Mouse (Mus musculus) neural tube, embryonic 14.5 days (tissue): Measurements from ENCODE around the gene Eif4g3. TPM values are rescaled to one million over a fixed set of nuclear protein-coding genes. Genes with fewer than 3 reads are reported as not detected.
A peak's percentile ranks its signal among the peaks of the same experiment; 100 is the strongest.
"Not testable (repeated sequence)": the region's sequence is repeated elsewhere in the genome, so short reads cannot be mapped to it uniquely, and the experiment has no call there.

Experiments
- ATAC-seq: fragments of 200-750 bp; cut with Nextera tagmentation; 2 replicates; pipeline ENCODE4 v1.8.0; 2017; ENCODE audit warnings: low read depth, mild to moderate bottlenecking, moderate TSS enrichment, moderate library complexity
- H3K27ac ChIP-seq: fragments of 300-500 bp; sonication (generic); 2 replicates; pipeline ENCODE4 v1.5.1; 2014; ENCODE audit warnings: low read depth, mild to moderate bottlenecking, control low read depth, low read length, moderate library complexity, mixed read lengths
- H3K27me3 ChIP-seq: fragments of 300-500 bp; sonication (generic); 2 replicates; pipeline ENCODE4 v1.6.1; 2014; ENCODE audit warnings: low read length; ENCODE audit not compliant: control insufficient read depth, insufficient read depth
- H3K36me3 ChIP-seq: fragments of 300-500 bp; sonication (generic); 2 replicates; pipeline ENCODE4 v1.6.1; 2014; ENCODE audit warnings: low read length, mixed read lengths; ENCODE audit not compliant: control insufficient read depth, insufficient read depth
- H3K4me1 ChIP-seq: fragments of 300-500 bp; sonication (generic); 2 replicates; pipeline ENCODE4 v1.6.1; 2014; ENCODE audit warnings: low read length; ENCODE audit not compliant: control insufficient read depth, insufficient read depth
- H3K4me2 ChIP-seq: fragments of 300-500 bp; sonication (generic); 2 replicates; pipeline ENCODE4 v1.6.1; 2014; ENCODE audit warnings: mild to moderate bottlenecking, low read depth, low read length, control low read depth
- H3K4me3 ChIP-seq: fragments of 300-500 bp; sonication (generic); 2 replicates; pipeline ENCODE4 v1.5.1; 2014; ENCODE audit warnings: low read depth, low read length, control low read depth, mixed read lengths
- H3K9ac ChIP-seq: fragments of 300-500 bp; sonication (generic); replicated peaks from 2 replicates; pipeline ENCODE4 v1.6.1; 2014; ENCODE audit warnings: low read depth, mild to moderate bottlenecking, control low read depth, low read length, mixed read lengths
- H3K9me3 ChIP-seq: fragments of 300-500 bp; sonication (generic); 2 replicates; pipeline ENCODE4 v1.6.1; 2016; ENCODE audit warnings: low read length; ENCODE audit not compliant: control insufficient read depth
- WGBS: fragments of 180-500 bp; shearing (Covaris S2); extraction: QIAGEN DNeasy Blood & Tissue Kit; methylation state at CpG from one replicate; pipeline ENCODE4 v1.1.7; 2014; 5-methylcytosine and 5-hydroxymethylcytosine counted together
- polyA plus RNA-seq: library from polyadenylated mRNA; unstranded; fragments of >200 nt; fragmentation: Nextera tagmentation; extraction: Ambion mirVana; gene quantifications from 2 replicates; pipeline ENCODE4 v1.2.1, GENCODE M21; 2014

Gene Eif4g3
- polyA plus RNA-seq, 1 experiment from 2014 or later, result 71.4 TPM

GRCm38 (mm10) chr4:137979066-137979644 is 13.7 kb upstream of the Eif4g3 start:
- no CpG with 5 or more reads among the region's 11 CpGs for WGBS

GRCm38 (mm10) chr4:137982869-137983268 is 10.0 kb upstream of the Eif4g3 start:
- no peaks in the 10 kb centered on the region for H3K27me3 ChIP-seq
- no peak overlapping the region for H3K4me3 ChIP-seq
- no peaks in the 10 kb centered on the region for H3K4me1 ChIP-seq
- no peak overlapping the region for H3K9ac ChIP-seq
- 73% methylated on average over 1 of the region's 1 CpGs for WGBS
- H3K9me3 ChIP-seq, result no peaks in the 10 kb centered on the region
- H3K4me2 ChIP-seq, result no peak overlapping the region
- H3K27ac ChIP-seq, result no peak overlapping the region
- no peaks in the 10 kb centered on the region for H3K36me3 ChIP-seq
- no peak for ATAC-seq

More at GRCm38 (mm10) chr4:137979066-137979644, 13.7 kb upstream of the Eif4g3 start:
- not testable (repeated sequence) for H3K27me3 ChIP-seq, H3K4me1 ChIP-seq, H3K4me3 ChIP-seq, H3K36me3 ChIP-seq, H3K9ac ChIP-seq, H3K27ac ChIP-seq, H3K4me2 ChIP-seq, H3K9me3 ChIP-seq
- 0 out of 2 replicates have a peak, but pooled peaks have one; percentile 37 for ATAC-seq

GRCm38 (mm10) chr4:137984212-137984611 is 8.6 kb upstream of the Eif4g3 start:
- Histone ChIP-seq H3K4me2 (no peak overlapping the region), H3K4me1 (no peaks in the 10 kb centered on the region), H3K36me3 (no peaks in the 10 kb centered on the region), H3K9ac (no peak overlapping the region), H3K9me3 (no peaks in the 10 kb centered on the region), H3K4me3 (no peak overlapping the region), H3K27me3 (no peaks in the 10 kb centered on the region), H3K27ac (no peak overlapping the region)
- 36% methylated on average over 10 of the region's 10 CpGs for WGBS
- no peak for ATAC-seq

- no peak for ATAC-seq
- Histone ChIP-seq H3K4me2 (no peak overlapping the region), H3K4me1 (no peaks in the 10 kb centered on the region), H3K9me3 (no peaks in the 10 kb centered on the region), H3K27me3 (no peaks in the 10 kb centered on the region), H3K36me3 (no peaks in the 10 kb centered on the region), H3K27ac (no peak overlapping the region), H3K9ac (no peak overlapping the region), H3K4me3 (no peak overlapping the region)
- WGBS, result 81% methylated on average over 5 of the region's 5 CpGs
Measured at GRCm38 (mm10) chr4:137984746-137985145, 8.1 kb upstream of the Eif4g3 start.

- Histone ChIP-seq H3K9ac (no peak overlapping the region), H3K27me3 (0 out of 2 replicates have a peak, but pooled peaks cover 3% of the 10 kb centered on the region), H3K4me1 (peaks cover under 1% of the 10 kb centered on the region; the same call in 1 of the 2 replicates), H3K4me3 (no peak overlapping the region), H3K4me2 (no peak overlapping the region), H3K9me3 (no peaks in the 10 kb centered on the region), H3K27ac (no peak overlapping the region), H3K36me3 (no peaks in the 10 kb centered on the region)
- 77% methylated on average over 5 of the region's 5 CpGs for WGBS
- no peak for ATAC-seq
Measured at GRCm38 (mm10) chr4:137989426-137989825, 3.4 kb upstream of the Eif4g3 start.

GRCm38 (mm10) chr4:137990433-137990832 is 2.4 kb upstream of the Eif4g3 start:
- Histone ChIP-seq H3K36me3 (no peaks in the 10 kb centered on the region), H3K9me3 (no peaks in the 10 kb centered on the region), H3K4me3 (no peak overlapping the region), H3K9ac (no peak overlapping the region), H3K27ac (no peak overlapping the region), H3K27me3 (0 out of 2 replicates have a peak, but pooled peaks cover 3% of the 10 kb centered on the region), H3K4me1 (peaks cover 10% of the 10 kb centered on the region), H3K4me2 (no peak overlapping the region)
- WGBS, result 87% methylated on average over 4 of the region's 4 CpGs
- ATAC-seq, result no peak

- peaks cover 18% of the 10 kb centered on the region for H3K4me1 ChIP-seq
- no peak overlapping the region for H3K27ac ChIP-seq
- H3K4me2 ChIP-seq, result no peak overlapping the region
- 0 out of 2 replicates have a peak, but pooled peaks cover 3% of the 10 kb centered on the region for H3K27me3 ChIP-seq
- no peak overlapping the region for H3K4me3 ChIP-seq
- no peak for ATAC-seq
- no peaks in the 10 kb centered on the region for H3K9me3 ChIP-seq
- WGBS, result 58% methylated on average over 7 of the region's 7 CpGs
- no peak overlapping the region for H3K9ac ChIP-seq
- no peaks in the 10 kb centered on the region for H3K36me3 ChIP-seq
Measured at GRCm38 (mm10) chr4:137991240-137991639, 1.6 kb upstream of the Eif4g3 start.

- WGBS, result under 1% methylated on average over 47 of the region's 59 CpGs
- H3K4me1 ChIP-seq, result peaks cover 23% of the 10 kb centered on the region
- peak overlapping the region; percentile 97 for H3K27ac ChIP-seq
- no peaks in the 10 kb centered on the region for H3K9me3 ChIP-seq
- ATAC-seq, result peak; percentile 94
- H3K27me3 ChIP-seq, result 0 out of 2 replicates have a peak, but pooled peaks cover 3% of the 10 kb centered on the region
- H3K4me3 ChIP-seq, result peak overlapping the region; percentile 91
- peaks cover 5% of the 10 kb centered on the region; the same call in 1 of the 2 replicates for H3K36me3 ChIP-seq
- peak overlapping the region; percentile 98 for H3K9ac ChIP-seq
- H3K4me2 ChIP-seq, result peak overlapping the region; percentile 84
Measured at GRCm38 (mm10) chr4:137993291-137993758, 503 bp downstream of the Eif4g3 start.

- Histone ChIP-seq H3K4me3 (peak overlapping the region; percentile 91), H3K27ac (peak overlapping the region; percentile 97), H3K4me2 (peak overlapping the region; percentile 84), H3K9ac (peak overlapping the region; percentile 98), H3K36me3 (peaks cover 9% of the 10 kb centered on the region; the same call in 1 of the 2 replicates), H3K9me3 (no peaks in the 10 kb centered on the region), H3K4me1 (peaks cover 23% of the 10 kb centered on the region), H3K27me3 (0 out of 2 replicates have a peak, but pooled peaks cover 3% of the 10 kb centered on the region)
- ATAC-seq, result peak; percentile 35
- under 1% methylated on average over 32 of the region's 60 CpGs for WGBS
Measured at GRCm38 (mm10) chr4:137993821-137994561, 1.2 kb downstream of the Eif4g3 start.
